Mouse (Mus musculus): ENCODE data around the gene Chst13. TPM values are rescaled to one million over a fixed set of nuclear protein-coding genes. Genes with fewer than 3 reads are reported as not detected.

Chst13 gene
- polyA plus RNA-seq, 1 experiment from 2014 or later, result not detected

- no peaks in the 10 kb centered on the region for H3K36me3 ChIP-seq
- no peaks in the 10 kb centered on the region for H3K27me3 ChIP-seq (ENCODE audit: low read depth, poor library complexity, severe bottlenecking)
- DNase-seq (ENCODE audit: low spot score), result no peak
- 89% methylated on average over 5 of the region's 5 CpGs for WGBS
- H3K4me3 ChIP-seq, result no peak overlapping the region
- no peak overlapping the region for H3K27ac ChIP-seq
- no peaks in the 10 kb centered on the region for H3K4me1 ChIP-seq
- H3K9me3 ChIP-seq (replicated peaks), result no peaks in the 10 kb centered on the region
Measured at GRCm38 (mm10) chr6:90315961-90316360, 9.0 kb downstream of the Chst13 start.

GRCm38 (mm10) chr6:90308839-90309778 is 15.9 kb downstream of the Chst13 start:
- no peak for DNase-seq (ENCODE audit: low spot score)
- Histone ChIP-seq H3K27ac (no peak overlapping the region), H3K4me1 (no peaks in the 10 kb centered on the region), H3K9me3 (replicated peaks) (peaks cover 5% of the 10 kb centered on the region; the same call in 1 of the 2 replicates), H3K27me3 (ENCODE audit: low read depth, poor library complexity, severe bottlenecking) (0 out of 2 replicates have a peak, but pooled peaks cover 4% of the 10 kb centered on the region), H3K36me3 (no peaks in the 10 kb centered on the region), H3K4me3 (no peak overlapping the region)
- 88% methylated on average over 87 of the region's 87 CpGs for WGBS

DNA sequence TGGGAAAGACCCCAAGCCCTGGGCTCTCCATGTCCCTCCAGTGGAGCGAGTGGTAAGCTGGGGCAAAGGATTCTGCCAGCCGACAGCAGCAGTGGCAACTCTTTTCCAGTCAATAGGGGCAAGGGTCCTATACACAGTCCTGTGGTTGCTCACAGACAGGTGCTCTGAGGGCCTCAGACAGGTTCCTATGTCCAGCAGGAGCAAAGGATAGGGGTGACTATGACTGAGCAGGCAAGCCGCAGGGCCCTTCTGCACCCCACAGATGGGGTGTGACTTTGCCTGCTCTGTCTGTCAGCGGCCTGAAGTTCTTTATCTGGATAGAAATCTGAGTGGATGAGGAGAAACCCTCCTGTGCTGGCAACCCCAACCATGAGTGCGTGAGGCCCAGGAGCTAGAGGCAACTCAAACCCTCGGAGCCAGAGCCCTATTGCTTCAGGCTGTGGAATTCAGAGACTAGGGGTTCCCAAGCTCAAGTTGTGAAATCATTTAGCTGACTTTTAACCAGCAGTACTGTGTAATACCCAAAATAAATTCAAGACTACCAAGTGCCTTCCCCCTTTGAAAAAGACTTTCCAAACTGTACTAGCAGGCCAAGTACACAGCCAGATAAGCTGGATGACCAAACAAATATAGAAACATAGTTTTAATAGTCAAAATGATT is 18.5 kb downstream of the Chst13 start:
- peak; percentile 21 for DNase-seq (ENCODE audit: low spot score)
- Histone ChIP-seq H3K36me3 (no peaks in the 10 kb centered on the region), H3K4me3 (no peak overlapping the region), H3K9me3 (replicated peaks) (peaks cover 5% of the 10 kb centered on the region; the same call in 1 of the 2 replicates), H3K27ac (no peak overlapping the region), H3K27me3 (ENCODE audit: low read depth, poor library complexity, severe bottlenecking) (0 out of 2 replicates have a peak, but pooled peaks cover 4% of the 10 kb centered on the region), H3K4me1 (no peaks in the 10 kb centered on the region)
- WGBS, result 90% methylated on average over 6 of the region's 6 CpGs

- Histone ChIP-seq H3K4me3 (no peak within 1 kb of the TSS), H3K36me3 (no peaks in the 10 kb centered on the region), H3K9me3 (replicated peaks) (no peaks in the 10 kb centered on the region), H3K27ac (no peak within 1 kb of the TSS), H3K4me1 (no peaks in the 10 kb centered on the region), H3K27me3 (ENCODE audit: low read depth, poor library complexity, severe bottlenecking) (no peaks in the 10 kb centered on the region)
- 95% methylated on average over 1 of the region's 1 CpGs for WGBS
- DNase-seq (ENCODE audit: low spot score), result no peak
Measured at GRCm38 (mm10) chr6:90300919-90301318, 24.1 kb downstream of the Chst13 start, which contains the start of gene BC048671. Gene BC048671, plus strand, starts transcription at chr6:90301219.

DNA sequence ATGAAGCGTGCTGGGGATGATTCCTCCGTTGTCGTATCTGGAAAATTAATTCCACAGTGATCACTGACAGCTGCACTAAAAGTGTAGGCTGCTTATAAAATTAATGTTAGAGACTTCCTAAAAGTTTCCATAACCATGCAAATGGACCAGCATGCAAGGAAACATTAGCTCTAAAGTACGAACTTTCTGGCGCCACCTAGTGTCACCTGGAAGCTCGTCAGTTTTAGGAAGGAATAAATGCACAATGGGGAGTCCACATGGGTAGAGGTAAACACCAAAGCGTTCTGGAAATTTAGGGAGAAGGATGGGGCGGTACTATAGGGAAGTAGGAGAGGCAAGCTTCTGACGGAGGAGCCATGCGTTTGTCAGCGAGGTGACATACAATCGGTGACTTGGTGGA is 36.7 kb downstream of the Chst13 start:
- H3K9me3 ChIP-seq (replicated peaks), result no peaks in the 10 kb centered on the region
- H3K4me3 ChIP-seq, result no peak overlapping the region
- 58% methylated on average over 12 of the region's 12 CpGs for WGBS
- no peak for DNase-seq (ENCODE audit: low spot score)
- no peak overlapping the region for H3K27ac ChIP-seq
- no peaks in the 10 kb centered on the region for H3K27me3 ChIP-seq (ENCODE audit: low read depth, poor library complexity, severe bottlenecking)
- no peaks in the 10 kb centered on the region for H3K4me1 ChIP-seq
- no peaks in the 10 kb centered on the region for H3K36me3 ChIP-seq

Other genes starting within 250 kb of the Chst13 start
- gene Vmn1r49, start 246.7 kb downstream of the Chst13 start, polyA plus RNA-seq (2016; fragmentation: Nextera tagmentation; extraction: Ambion mirVana), result not detected in 2 replicates
- gene Vmn1r50, start 223.8 kb downstream of the Chst13 start, polyA plus RNA-seq (2016; fragmentation: Nextera tagmentation; extraction: Ambion mirVana), result not detected in 2 replicates
- not detected in 2 replicates for gene Vmn1r51, start 202.6 kb downstream of the Chst13 start, polyA plus RNA-seq (2016; fragmentation: Nextera tagmentation; extraction: Ambion mirVana)
- gene Vmn1r52, start 150.4 kb downstream of the Chst13 start, polyA plus RNA-seq (2016; fragmentation: Nextera tagmentation; extraction: Ambion mirVana), result not detected in 2 replicates
- not detected in 2 replicates for gene V1ra8, start 122.4 kb downstream of the Chst13 start, polyA plus RNA-seq (2016; fragmentation: Nextera tagmentation; extraction: Ambion mirVana)
- gene Vmn1r53, start 100.7 kb downstream of the Chst13 start, polyA plus RNA-seq (2016; fragmentation: Nextera tagmentation; extraction: Ambion mirVana), result not detected in 2 replicates
- gene Vmn1r54, start 78.9 kb downstream of the Chst13 start, polyA plus RNA-seq (2016; fragmentation: Nextera tagmentation; extraction: Ambion mirVana), result not detected in 2 replicates
- gene BC048671, start 24.0 kb downstream of the Chst13 start, polyA plus RNA-seq (2016; fragmentation: Nextera tagmentation; extraction: Ambion mirVana), result not detected in 2 replicates
- 0.15 and 0.16 TPM in 2 replicates for gene Uroc1, start 8.1 kb upstream of the Chst13 start, polyA plus RNA-seq (2016; fragmentation: Nextera tagmentation; extraction: Ambion mirVana)
- gene Zxdc, start 44.3 kb upstream of the Chst13 start, polyA plus RNA-seq (2016; fragmentation: Nextera tagmentation; extraction: Ambion mirVana), result 6.1 and 6.4 TPM in 2 replicates
- gene Cfap100, start 103.6 kb upstream of the Chst13 start, polyA plus RNA-seq (2016; fragmentation: Nextera tagmentation; extraction: Ambion mirVana), result 0.30 and 0.64 TPM in 2 replicates
- gene Klf15, start 137.4 kb upstream of the Chst13 start, polyA plus RNA-seq (2016; fragmentation: Nextera tagmentation; extraction: Ambion mirVana), result 4.3 and 7.5 TPM in 2 replicates
- 1.6 and 1.7 TPM in 2 replicates for gene Aldh1l1, start 161.2 kb upstream of the Chst13 start, polyA plus RNA-seq (2016; fragmentation: Nextera tagmentation; extraction: Ambion mirVana)